Mouse (Mus musculus) spleen, postnatal 14 days (tissue): ENCODE results near the gene Gm5447.

Experiments used
- DNase-seq, 2 experiments: peaks; one replicate each; pipeline ENCODE4 v3.0.0; 2021 to 2022; ENCODE audit warnings: low spot score in 2 of 2

Gm5447 gene

DNA sequence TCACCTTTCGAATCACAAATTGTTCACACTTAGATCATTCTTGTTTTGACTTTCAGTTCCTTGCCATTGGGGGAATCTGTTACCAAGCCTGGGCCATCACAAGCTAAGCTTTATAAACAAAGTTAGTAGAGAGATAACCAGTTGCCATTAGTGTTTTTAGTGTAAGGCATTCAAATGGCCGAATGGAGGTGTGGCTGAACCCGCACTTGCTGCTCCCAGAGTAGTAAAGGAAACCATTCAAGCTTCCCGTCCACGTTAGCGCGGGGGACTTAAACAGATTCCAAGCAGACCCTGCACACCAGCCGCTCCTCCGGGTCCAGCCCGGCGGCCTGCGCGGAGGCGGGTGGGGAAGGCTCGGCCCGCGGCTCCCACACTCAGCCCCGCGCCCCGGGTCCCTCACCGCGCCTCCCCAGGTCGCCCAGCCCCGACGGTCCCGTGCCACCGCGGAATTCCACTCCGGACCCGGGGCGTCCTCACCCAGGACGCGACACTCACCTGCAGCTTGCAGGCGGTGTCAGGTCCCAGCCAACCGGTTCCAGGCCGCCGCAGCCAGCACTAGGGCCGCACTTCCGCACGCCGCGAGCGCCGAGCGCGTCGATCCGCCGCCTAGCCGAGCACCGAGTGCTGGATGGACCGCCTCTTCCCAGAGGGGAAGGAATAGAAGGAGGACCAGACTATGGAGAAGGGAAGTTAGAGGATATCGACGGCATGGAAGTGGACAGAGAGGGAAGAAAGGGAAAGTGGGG lies at the start of gene Gm5447, which contains the start of gene Exoc2:
TSS of gene Gm5447 (plus strand) at position 704 of the 746 bp plus-strand sequence.
TSS of gene Exoc2 (minus strand) at position 593 of the 746 bp plus-strand sequence.
- DNase-seq: peak; percentile 67 to 76

DNA sequence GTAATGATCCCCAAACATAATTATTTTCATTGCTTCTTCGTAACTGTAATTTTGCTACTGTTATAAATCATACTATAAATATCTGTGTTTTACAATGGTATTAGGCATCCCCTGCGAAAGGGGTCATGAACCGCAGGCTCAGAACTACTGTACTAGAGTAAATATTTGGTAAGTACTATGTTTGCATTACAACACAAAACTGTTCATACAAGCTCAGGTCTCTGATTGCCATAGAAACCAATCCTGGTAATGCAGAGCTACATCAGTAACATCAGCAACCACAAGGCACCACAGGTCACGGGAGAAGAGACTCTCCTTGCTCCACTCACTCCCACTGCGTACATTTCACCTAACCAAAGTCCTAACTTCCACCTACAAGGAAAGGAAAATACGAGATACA lies 49.7 kb upstream of the Gm5447 start:
- DNase-seq: no peak

DNA sequence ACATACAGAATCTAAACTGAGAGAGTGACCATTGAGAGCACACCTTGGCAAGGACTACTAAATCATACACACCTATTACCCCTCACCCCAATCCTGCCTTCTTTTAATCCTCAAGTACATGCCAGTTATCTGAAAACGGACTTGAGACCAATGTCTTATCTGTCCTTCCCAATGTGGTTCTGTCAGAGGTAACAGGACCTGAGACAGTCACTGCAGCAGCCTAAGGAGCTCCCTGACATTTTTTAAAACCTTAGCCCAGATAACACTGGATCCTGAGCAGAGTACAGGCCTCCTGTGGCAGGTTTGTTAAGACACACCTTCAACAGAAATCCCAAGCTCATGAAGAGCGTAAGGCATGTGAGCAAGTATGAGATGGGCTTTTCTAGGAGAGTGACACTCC lies 44.9 kb upstream of the Gm5447 start:
- DNase-seq: no peak

DNA sequence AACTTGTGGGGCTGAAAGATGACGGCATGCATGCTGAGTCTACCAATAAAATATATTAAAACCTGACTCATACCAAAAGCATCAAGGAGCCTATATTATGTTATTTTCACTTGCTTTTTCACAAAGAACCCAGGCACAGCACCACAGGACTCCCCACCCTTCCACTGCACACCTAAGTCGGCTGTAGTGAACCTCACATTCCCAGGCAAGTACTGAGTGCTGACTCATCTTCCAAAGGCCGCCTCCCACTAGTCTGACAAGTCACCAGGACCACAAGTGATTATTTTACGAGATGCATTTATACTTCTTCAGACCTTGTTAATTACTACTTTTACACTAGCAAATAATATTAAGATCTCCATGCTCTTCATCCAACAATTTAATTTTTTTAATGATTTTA lies 42.4 kb upstream of the Gm5447 start:
- DNase-seq: no peak

DNA sequence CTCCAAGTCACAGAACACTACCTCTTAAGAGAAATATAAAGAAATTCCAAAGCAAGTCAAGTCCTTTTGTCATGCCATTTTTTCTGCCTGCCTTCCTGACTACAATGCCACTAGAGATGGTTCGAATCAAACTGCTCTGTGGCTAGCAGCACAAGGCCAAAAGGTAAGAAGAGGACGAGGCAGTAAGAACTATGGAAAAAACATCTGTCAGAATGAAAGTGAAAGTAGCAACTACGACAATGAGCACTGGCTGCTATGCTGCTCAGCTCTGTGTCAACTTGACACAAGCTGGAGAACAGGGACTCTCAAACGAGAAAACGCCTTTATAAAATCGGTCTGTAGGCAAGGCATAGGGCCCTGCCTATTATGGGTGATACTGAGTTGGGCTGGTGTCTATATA lies 41.0 kb upstream of the Gm5447 start:
- DNase-seq: no peak

DNA sequence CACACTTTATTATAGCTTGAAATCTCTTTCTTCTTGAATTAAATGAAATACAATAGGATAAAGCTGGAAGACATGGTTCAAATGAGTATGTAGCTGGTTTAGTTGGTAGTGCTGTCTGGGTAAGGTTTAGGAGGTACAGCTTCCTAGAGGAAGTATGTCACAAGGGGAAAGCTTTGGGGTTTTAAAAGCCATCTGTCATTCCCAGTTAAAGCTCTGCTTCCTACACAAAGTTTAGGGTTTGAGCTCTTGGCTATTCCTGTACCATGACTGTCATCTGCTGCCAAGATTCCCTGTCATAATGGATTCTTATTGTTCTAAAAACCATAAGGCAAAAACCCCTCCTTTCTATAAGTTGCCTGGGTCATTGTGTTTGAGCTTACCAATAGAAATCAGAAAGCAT lies 28.2 kb upstream of the Gm5447 start:
- DNase-seq: no peak

DNA sequence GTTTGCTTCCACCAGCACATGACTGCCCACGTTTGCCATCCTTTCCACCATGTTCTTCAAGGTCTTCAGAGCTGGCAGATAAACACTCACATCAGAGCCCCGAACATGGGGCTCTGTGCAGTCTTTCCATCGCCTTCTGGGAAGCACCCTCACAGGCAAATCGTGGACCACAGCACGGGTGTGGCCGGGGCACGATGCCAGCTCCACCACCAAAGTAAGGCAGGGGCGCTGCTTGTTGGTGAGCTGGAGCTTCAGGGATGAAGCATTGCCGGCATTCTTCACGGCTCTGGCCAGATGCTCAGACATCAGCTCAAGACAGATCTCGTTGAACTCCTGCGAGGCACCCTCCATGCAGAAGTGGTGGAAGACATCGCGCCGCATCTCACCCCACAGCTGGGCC lies 26.9 kb upstream of the Gm5447 start:
- DNase-seq: peak in 1 of 2 experiments; percentile 20

DNA sequence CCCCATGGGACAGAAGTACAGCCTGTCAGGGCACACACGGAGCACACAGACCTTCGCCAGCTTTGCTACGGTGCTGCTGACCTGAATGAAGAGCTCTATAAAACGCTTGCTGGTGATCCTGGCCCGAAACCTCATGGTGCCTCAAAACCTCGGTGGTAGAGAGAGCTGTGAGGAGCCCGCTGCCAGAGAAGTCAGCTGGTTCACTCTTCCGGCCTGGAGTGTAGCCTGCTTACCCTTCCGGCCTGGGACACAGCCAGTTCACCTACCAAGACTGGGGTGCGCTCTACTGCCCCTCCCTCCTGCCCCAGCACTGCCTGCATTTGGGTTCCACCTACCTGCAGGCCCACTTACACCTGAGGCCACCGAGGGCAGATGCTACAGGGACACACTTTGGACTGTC lies 26.5 kb upstream of the Gm5447 start, which contains the start of gene Hus1b:
TSS of gene Hus1b (minus strand) at position 220 of the 400 bp plus-strand sequence.
- no peak for DNase-seq

DNA sequence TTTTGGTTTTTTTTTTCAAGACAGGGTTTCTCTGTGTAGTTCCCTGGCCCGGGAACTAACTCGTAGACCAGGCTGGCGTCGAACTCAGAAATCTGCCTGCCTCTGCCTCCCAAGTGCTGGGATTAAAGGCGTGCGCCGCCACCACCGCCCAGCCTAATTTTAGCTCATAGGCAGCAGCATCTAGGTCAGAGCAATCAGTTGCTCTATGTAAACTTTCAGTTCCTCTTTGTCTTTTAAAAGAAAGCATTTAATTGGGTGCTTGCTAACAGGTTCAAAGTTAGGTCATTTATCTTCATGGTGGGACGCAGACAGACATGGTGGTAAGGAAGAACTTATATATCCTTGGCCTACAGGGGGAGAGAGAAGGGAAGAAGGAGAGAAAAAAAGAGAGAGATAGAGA lies 24.8 kb upstream of the Gm5447 start:
- no peak for DNase-seq

DNA sequence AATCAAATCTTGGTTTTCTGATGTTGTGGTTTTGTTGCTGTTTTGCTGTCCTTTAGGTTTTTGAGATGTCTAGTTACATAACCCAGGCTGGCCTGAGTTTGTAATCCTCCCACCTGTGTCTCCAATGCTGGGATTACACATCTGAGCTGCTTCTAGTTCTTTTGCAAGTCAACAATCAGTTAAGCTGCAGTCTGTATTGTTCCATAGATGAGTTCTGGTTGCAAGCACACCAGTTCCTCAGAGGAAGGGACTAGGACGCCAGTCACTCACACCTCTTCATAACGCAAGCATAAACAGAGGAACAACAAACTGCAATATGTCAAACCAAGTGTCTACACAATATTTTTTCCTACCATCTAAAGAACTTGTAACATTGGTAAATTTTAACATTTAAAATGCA lies 22.0 kb upstream of the Gm5447 start:
- DNase-seq: no peak

DNA sequence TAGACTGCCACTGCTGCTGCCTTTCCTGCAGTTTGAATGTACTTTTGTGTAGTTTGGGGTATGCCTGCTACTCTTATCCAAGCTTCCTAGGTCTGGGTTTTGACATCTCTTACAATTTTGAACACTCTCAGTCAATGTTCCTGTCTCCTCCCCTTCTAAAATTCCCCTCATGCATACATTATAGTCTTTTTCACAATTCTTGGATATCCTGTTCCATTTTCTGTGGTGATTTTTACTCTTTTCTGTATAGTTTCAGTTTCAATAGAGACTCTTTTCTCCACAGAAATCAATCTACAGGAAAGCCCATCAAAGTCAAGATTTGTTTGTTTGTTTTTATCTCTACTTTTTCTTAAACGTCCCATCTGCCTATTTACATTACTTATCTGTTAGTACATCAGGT lies 20.4 kb upstream of the Gm5447 start:
- DNase-seq: no peak

DNA sequence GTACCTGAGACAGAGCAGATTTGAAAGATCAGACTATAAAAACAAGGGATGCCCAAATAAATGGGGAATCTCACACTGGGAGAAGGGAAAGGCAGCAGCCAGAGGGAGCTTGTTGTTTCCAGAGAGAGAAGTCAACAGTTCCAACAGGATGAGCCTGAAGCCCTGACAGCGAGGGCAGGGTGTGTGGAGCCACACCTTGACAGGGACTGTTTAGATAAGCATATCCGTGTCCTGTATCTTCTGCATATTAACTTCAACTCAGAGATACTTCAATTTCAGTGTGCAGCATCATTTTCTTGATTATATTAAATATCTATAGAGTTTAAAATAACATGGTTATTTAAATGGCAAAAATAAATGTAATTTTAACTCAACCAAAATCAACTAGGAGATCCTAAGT lies 13.3 kb upstream of the Gm5447 start:
- DNase-seq: no peak

DNA sequence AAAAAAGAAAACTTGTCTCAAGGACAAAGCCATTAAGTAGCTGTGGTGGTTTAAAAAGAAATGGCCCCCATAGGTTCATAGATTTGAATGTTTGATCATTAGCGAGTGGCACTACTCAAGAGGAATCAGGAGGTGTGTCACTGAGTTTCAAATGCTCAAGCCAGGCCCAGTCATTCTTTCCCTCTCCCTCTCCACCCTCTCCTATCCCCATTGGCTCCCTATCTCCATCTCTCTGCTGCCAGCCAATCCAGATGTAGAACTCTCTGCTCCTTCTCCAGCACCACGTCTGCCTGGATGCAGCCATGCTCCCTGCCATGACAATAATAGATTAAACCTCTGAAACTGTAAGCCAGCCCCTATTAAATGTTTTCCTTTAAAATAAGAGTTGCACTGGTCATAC lies 12.1 kb upstream of the Gm5447 start:
- DNase-seq: no peak

DNA sequence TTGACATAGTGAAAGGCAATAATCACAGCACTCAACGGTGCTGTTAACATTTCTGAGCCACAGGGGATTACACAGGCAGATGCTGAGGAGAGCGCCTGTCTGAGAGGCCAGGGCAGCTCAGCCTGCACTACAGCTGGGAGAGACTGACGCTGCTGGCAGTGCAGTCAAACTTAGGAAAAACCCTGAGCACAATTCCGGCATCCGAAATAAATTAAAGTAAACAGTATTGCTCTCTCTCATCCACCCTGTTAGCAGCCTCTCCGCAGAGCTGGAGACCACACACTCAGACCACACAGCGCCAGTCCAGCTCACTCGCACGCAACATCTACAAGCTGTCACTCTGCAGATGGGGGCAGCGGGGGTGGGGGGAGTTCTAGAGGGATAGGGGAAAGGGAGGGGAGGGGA lies 7.5 kb upstream of the Gm5447 start:
- DNase-seq: no peak

DNA sequence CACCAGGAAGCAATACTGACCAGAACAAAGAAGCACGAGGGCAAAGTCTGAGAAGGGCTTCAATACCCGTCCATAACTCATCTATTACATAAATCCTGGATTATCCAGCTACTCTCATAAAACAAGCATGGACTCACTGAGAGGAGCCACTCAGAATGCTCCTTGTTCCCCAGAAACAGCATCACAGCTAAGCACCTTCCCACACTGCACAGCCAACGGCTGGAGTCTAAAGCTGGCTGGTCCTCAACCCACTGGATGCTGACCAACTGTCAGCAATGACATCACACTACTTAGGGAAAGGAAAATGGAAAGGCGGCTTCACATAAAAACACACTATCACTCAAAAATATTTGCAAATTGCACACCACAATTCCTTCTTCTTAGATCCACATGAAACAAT lies 5.7 kb upstream of the Gm5447 start:
- DNase-seq: no peak

DNA sequence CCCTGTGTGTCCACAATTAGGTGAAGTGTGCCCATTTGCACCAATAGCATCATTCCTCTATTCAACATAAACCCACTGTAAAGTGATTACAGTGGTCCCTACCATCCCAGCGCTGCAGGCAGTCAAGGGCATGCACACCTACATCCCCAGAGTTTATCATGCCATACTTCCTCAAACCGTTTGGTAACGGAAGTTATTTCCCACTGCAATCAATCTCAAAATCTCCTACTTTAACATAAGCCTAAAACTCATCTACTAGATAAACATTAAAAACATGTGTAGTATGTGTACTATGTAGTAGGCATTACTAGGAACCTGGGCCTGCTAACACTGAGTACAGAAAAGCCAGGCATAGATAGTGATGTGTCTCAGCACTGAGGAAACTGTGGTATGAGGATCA lies 3.0 kb upstream of the Gm5447 start:
- DNase-seq: no peak

DNA sequence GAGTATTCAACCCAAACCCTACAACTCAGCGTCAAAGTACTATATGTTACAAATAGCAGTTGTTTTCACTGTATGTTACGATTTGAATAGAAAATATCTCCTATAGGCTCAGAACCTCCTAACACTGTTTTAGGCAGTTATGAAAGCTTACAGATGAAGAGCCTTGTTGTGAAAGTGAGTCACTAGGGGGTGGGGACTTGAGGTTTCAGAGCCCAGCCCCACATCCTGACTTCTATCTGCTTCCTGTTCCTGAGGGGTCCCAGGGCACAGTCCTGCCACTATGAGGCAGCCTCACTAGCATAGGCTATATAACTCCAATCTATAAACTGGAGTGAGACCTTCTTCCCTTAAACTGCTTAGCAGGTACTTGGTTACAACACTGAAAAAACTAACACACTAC lies 1.9 kb upstream of the Gm5447 start:
- no peak for DNase-seq

DNA sequence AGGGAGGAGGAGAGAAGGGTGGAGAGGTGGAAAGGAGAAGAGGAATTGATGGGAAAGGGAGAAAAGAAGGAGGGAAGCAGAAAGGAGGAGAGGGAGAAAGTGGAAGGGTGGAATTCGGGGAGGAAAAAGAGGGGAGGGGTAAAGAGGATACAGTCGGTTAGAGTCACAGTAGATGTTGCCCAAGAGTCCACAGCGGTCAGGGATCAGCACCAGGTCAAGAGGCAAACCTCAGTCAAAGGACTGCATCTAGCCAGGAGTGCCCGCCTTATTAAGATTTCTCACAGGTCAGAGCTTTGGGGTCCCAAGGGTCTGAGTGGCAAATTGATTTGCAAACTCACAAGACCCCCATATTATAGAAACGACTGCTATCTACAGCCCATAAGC lies 235 bp downstream of the Gm5447 start:
- no peak for DNase-seq

DNA sequence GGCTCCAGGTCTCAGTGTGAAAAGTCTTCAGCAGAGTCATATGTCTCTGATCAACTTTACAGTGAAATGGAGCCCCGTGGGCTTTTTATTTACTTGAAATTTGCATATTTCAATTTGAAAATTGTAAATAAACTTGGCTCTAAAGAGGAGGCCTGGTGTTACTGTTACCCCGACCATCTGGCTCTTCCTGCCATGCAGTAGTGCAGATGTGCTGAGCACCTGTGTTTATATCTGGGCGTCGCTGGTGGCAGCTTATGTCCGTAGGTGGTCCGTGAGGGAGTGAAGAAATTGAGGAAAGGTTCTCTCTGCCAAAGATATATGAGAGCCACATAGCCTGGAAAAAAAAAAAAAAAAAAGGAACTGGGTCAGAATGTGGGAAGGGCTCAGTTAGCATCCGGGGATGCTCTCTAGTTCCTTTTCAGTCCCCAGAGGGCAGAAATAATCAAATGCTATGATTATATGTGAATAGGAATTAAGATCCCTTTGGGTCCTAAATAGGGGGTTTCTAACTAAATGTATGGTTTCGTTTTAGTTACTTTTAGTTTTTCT lies 2.6 kb downstream of the Gm5447 start:
- no peak for DNase-seq

DNA sequence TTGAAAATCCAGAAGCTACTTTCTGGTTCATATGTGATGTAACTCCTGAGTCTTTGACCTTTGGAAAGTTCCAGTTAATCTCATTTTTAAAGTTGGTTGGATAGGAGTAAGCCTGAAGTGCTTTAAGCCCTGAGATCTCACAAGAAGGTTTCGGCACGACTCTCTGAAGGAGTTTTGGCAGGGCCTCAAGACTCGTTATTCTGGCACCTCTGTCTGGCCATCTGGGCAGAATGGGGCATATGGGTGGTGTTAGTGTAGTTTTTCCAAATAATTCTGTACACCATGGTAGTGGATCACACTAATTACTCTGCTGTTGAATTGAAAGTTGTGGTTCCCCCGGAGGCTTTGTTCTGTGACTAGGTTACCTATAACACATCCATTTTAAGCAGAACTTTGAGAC lies 4.2 kb downstream of the Gm5447 start:
- DNase-seq: no peak

DNA sequence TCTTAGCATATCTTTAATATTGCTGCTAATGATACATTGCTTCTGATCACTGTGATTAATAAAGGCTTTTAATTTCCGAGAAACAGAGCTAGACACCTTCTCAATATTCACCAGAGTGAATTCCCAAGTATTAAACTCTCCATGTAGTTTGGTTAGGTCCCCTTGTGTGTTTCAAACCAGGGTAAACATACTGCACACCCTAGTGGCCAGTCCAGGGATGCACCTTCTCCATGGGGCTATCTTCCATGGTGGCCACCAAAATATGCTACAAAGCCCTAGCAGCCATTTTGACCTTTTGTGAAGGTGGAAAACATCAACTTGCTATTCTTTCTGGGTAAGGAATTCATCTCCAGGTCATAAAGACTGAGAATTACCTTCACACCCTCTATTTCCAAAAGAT lies 7.7 kb downstream of the Gm5447 start:
- DNase-seq: peak in 1 of 2 experiments; percentile 46

DNA sequence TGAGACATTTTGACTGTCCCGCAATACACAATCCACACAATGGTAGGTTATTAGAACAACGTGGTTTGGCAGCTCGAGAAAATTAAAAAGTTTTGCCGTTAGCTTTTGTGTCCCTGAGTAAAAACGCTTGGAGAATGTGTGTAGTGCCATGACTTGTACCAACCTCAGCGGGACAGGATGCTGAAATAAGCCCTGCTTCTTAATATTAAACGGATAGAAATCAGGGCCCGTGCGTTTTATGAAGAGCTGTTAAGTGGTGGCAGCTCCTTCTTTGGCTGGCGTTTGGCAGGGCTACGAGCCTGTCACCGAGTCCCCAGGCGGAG lies 11.2 kb downstream of the Gm5447 start:
- DNase-seq: no peak

DNA sequence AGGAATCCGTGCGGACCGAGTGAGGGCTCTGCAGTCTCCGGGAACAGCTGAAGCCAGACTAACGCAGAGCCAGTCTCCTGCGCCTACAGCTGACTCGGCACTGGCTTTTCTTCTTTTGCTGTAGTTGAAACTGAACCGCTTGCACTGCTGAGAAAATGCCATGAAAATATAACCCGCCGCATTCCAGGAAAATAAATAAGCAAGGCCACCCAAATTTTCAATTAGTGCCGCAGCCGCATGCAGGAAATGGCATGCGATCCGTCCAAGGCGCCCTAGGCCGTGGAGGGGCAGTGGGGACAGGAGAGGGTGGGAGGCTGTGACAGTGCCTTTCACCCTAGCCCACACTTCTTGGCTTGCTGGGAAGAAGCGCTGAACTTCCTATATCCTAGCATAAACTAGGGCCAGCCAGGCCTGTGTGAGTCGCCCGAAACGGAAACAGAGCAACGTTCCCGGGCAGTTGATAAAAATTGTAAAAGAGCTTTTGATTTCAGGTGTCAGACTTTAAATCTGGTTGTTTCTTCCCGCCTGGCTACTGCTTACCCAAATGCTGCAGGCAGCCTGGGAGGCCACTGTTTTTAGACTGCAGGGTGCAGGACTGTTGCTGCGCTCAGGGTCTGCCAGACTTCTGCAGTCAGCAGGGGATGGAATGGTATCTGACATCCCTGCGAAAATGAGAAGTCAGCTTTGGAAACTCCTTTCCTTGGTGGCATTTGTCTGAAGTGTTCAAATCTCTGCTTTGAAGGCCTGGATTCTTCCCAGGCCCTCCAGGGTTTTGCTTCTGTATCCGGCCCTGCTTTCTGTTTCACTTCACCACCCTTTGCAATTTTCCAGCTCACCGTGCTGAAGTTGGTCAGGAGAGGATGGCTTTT lies 11.8 kb downstream of the Gm5447 start:
- DNase-seq: no peak
